Comparison of ENCODE assay signal across 24 mouse cellular contexts in genomic region chr4:46661433-46661832, GRCm38 (mm10).
"Had no signal": no experiment of that assay in that cellular context is flagged by ENCODE, and none has a peak within 500 bp of the region (broad histone marks: within the 10 kb centered on the region; RNA-seq: fewer than 3 reads in every experiment).

No protein-coding gene starts in this region.

- DNase-seq: gastrocnemius, adult 2 months; gastrocnemius, postnatal 10 days; gastrocnemius, postnatal 25 days; heart, adult 18-20 months; heart, postnatal 10 days; heart, postnatal 4 days; kidney, adult 18-20 months; kidney, adult 8-10 months; kidney, postnatal 10 days; kidney, postnatal 25 days; kidney, postnatal 4 days; liver had no signal

- ATAC-seq: hindbrain, embryonic 16.5 days; inflammation-experienced regulatory T-cells, adult 6 months; intestine, embryonic 16.5 days had no signal

- H3K9ac ChIP-seq: heart, embryonic 12.5 days; hindbrain, embryonic 12.5 days; hindbrain, embryonic 14.5 days; limb, embryonic 12.5 days had no signal

- H3K27ac ChIP-seq: gastrocnemius, adult 2 months; heart, embryonic 10.5 days; hindbrain, embryonic 10.5 days; hindbrain, embryonic 12.5 days; hindbrain, embryonic 14.5 days; layer of hippocampus, adult 2 months; left cerebral cortex, adult 2 months; limb, embryonic 10.5 days; limb, embryonic 12.5 days had no signal

- H3K9me3 ChIP-seq: heart, embryonic 10.5 days; heart, embryonic 12.5 days; hindbrain, embryonic 12.5 days; limb, embryonic 10.5 days had no signal

- H3K4me2 ChIP-seq: heart, embryonic 12.5 days; hindbrain, embryonic 12.5 days; hindbrain, embryonic 14.5 days; limb, embryonic 12.5 days had no signal

- H3K36me3 ChIP-seq: heart, embryonic 10.5 days; heart, embryonic 12.5 days; hindbrain, embryonic 10.5 days; hindbrain, embryonic 12.5 days; limb, embryonic 10.5 days; limb, embryonic 12.5 days had no signal

- H3K4me3 ChIP-seq: gastrocnemius, adult 2 months; heart, embryonic 10.5 days; heart, embryonic 12.5 days; hindbrain, embryonic 10.5 days; hindbrain, embryonic 12.5 days; layer of hippocampus, adult 2 months; left cerebral cortex, adult 2 months; limb, embryonic 10.5 days; limb, embryonic 12.5 days had no signal
